Mouse (Mus musculus) cerebellum, adult 8-10 months (tissue): ENCODE measurements around the gene Hfe.
A peak's percentile ranks its signal among the peaks of the same experiment; 100 is the strongest.

ENCODE experiments used
- DNase-seq: peaks from one replicate; pipeline ENCODE4 v3.0.0; 2022

Gene Hfe

DNA sequence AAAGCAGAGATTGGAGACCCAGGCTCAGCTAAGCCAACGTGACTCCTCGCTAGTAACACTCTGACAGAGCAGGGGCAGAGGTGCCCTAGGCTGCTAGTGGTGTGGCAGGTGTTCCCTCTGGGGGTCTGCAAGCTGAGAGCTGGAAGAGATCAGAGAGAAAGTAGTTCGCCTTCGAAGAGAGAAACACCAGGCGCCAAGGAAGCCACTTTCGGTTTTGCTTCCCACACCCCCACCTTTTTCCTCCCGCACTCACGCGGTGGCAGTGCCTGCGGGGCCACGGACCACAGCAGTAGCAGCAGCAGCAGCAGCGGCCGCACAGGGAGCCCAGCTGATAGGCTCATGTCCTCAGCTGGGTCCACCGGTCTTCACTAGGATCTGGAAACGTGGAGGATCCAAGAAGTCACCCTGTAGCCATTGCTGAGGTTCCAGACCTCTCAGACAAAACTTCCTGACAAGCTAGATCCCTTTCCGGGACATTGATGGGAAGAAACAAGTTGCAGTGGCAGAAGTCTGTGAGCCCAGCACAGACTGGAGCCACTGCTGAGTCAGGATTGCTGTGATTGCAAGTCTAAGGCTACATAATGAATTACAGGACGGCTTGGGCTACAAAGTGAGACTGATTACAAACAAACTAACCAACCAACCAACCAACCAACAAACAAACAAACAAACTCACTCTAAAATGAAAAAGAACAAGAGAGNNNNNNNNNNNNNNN is at the start of gene Hfe:
Hfe (minus strand) TSS at position 481 of the 716 bp plus-strand sequence.
- DNase-seq, result no peak

DNA sequence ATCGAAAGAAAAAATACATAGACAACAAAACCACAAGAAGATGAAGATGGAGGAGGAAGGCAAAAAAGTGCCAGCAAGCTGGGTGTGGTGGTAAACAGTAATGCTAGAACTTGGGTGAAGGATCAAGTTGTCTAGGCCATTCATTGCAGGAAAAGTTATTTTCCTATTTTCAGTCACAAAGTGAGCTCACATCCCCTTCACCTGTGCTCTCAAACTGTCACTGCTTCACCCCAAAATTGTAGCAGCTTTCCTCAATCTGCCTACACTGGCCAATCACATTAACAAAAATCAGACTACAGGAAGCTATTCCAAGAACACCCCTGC is 49.2 kb upstream of the Hfe start:
- DNase-seq, result no peak

DNA sequence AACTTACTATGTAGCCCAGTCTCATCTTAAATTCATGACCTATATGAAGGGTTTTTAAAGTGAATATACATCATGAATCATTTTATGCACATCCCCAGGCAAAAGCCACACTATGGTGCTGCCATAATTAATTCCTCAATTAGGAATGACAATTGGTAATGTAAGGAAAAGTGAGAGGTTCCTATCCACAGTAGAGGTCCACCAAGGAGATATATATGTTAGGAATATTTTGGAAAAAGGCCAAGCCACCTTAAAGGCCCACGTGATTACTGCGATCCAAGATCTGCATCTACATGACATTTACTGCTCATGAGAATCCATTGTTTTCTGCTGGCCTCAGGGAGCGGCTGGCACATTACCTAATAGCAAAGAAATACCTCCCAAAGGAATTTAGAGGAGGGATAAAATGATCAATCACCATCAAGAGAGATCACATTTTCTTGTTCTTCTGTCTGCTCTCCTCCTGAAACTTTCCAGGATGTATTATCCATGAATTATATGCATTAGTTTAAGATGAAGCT is 48.7 kb upstream of the Hfe start:
- DNase-seq, result no peak

DNA sequence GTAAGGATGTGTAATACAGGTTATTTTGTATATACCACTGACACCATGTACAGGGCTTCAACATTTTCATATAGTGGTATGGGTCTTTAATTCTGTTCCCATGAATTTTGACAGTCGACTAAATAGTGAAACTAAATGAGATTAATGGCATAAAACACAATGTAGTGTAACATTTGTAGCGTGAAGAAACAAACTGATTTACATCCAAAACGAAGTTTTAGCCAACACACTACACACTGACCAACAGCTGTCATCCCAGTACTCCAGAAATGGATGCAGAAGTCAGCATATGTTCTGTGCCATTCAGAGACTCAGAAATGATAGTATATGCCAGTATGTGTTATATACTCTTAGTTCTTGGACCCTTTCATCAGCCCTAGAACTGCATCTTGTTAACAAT is 47.3 kb upstream of the Hfe start:
- no peak for DNase-seq

DNA sequence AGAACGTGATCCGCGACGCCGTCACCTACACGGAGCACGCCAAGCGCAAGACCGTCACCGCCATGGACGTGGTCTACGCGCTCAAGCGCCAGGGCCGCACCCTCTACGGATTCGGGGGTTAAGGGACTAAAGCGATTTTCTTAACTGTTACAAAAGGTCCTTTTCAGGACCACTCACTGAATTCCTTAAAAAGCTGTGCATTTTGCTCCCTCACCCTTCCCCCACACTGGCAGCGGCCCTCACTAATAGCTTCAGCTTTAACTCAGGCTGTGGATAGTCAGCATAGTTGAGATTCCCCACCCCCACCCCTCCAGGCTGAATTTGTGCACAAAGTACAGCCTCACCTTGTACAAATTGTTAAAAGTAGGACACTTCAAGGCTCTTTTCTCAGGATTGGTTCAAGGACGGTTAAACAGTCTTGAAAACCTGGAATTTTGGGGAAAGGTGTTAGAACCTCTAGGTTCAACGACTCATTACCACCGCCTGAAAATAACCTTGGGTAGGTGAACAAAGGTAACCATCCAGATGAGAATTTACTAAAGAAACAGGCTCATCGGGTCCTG is 46.6 kb upstream of the Hfe start:
- no peak for DNase-seq

DNA sequence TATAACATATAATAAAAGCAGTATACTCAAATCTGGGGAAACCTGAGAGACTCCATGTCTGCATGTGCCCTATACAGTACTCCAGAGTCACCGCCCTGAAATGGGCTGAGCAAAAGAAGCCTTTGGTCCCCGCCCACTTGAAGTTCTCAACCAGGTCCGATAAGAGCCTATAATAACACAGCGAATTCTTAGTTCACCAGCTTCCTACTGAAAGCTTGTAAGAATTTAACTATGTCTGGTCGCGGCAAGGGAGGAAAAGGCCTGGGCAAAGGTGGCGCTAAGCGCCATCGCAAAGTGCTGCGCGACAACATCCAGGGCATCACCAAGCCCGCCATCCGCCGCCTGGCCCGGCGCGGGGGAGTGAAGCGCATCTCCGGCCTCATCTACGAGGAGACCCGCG is 46.1 kb upstream of the Hfe start, which contains the start of gene Hist1h4b:
Hist1h4b (plus strand) TSS at position 224 of the 400 bp plus-strand sequence.
- DNase-seq, result peak; percentile 77

DNA sequence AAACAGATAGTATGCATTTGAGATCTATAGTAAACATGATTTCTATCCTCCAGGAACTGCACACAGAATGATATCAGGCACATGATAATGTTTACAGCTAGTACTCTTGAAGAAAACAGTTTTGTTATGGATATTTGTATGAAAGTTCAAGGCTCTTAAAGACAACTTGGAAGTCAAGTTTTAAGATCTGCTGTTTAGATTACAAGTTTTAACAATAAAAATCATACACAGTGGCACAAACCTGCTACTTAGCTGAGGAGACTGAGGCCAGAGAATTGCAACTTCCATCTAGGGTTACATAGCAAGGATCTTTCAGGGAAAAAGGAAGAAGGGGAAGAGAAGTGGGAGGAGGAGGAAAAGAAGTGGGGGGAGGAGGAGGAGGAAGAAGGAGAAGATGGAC is 44.3 kb upstream of the Hfe start:
- no peak for DNase-seq

DNA sequence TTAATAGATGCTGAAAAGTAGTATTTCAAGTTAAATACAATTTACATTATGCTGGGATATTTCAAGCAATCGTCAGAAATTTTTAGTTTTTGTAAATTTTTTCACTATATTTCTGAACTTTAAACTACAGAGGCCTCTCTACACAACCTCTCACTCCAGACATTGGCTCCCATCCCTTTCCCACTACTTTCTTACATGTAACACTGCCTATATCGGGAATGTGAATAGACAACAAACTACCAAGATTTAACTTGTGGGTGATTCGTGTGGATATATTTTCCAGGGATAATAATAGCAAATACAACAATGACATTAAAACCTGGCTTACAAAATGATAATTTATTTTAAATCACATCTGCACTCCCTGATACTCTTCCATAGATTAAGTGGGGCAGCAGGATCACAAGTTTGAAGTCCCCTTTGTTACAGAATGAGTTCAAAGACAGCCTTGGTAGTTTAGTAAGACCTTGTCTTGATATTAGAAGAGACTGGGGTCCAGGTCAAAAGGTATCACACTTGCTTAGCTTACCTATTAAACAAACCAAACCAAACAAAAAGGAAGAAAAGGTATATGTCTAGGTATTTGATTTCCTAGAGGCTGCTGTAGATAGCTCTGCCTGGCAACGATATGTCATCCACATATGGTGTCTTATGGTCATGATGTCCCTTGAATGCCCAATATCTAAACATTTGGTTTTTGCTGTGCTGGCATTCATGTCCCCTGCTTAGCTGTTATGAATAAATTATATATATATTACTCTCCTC is 42.8 kb upstream of the Hfe start:
- DNase-seq, result no peak

DNA sequence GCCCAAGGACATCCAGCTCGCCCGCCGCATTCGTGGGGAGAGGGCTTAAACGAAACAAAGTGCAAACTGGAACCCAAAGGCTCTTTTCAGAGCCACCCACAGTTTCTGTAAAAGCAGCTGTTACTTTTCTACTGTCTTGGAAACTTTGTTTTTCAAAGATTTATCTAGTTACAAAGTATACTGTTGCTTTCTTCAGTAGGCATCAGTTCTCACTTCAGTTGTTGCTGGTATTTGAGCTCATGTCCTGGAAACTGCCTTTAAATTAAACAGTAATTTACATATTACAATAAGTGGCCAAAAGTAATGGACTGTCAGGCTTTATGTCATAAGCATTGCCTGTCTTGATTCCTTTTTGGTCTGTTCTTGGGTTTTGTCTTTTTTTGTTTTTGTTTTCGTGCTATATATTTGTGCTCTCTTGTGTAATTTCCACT is 42.1 kb upstream of the Hfe start:
- DNase-seq, result no peak

DNA sequence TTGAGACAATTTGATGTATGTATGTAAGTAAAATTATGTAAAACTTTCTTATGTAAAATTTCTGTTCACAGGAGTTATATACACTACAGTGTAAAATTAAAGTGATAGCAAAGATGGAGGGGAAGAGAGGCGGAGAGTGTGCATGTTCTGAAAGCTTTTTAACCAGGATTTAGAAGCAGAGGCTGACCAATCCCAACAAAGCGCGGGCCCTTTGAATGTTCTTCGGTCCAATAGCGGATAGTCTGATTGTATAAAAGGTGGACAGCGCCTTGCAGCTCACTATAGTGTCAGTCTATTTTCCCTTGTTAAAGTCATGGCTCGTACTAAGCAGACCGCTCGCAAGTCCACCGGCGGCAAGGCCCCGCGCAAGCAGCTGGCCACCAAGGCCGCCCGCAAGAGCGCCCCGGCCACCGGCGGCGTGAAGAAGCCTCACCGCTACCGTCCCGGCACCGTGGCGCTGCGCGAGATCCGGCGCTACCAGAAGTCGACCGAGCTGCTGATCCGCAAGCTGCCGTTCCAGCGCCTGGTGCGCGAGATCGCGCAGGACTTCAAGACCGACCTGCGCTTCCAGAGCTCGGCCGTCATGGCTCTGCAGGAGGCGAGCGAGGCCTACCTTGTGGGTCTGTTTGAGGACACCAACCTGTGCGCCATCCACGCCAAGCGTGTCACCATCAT is 41.5 kb upstream of the Hfe start, which contains the start of gene Hist1h3b:
Hist1h3b (plus strand) TSS at position 201 of the 675 bp plus-strand sequence.
- peak; percentile 63 for DNase-seq

DNA sequence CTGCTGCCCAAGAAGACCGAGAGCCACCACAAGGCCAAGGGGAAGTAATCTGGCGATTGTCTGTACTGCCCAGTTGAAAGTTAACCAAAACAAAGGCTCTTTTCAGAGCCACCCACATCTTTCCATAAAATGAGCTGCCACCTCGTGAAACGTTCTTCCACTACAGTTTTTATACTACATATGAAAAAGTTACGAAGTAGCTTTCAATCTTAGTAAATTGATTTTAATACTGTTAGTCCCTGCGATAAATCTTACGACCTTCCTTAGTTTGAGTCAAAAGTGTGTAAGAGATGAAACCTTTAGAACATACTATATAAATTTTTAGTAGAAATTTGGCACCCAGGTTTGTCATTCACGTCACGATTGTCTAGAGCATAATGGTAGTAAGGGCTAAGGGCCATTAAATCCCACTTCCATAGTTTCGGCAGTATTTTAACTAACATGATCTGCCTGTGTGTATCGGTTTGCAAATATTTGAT is 40.9 kb upstream of the Hfe start:
- DNase-seq, result no peak

DNA sequence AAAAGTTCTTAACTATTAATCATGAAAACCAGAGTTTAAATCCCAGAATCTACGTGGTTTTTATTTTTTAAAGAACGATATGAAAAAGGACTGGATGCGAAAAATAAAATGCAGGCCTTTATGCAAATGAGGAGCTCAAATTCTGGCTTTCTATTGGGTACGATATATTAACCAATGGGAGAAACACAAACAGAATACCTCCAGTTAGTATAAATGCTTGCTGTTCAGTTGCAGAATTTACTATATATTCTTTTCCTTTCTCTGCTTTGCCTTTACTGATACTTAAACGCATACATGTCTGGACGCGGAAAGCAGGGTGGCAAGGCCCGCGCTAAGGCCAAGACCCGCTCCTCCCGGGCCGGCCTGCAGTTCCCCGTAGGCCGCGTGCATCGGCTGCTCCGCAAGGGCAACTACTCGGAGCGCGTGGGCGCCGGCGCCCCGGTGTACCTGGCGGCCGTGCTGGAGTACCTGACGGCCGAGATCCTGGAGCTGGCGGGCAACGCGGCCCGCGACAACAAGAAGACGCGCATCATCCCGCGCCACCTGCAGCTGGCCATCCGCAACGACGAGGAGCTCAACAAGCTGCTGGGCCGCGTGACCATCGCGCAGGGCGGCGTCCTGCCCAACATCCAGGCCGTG is 40.3 kb upstream of the Hfe start, which contains the start of gene Hist1h2ab:
Hist1h2ab (plus strand) TSS at position 288 of the 639 bp plus-strand sequence.
- peak; percentile 45 for DNase-seq

DNA sequence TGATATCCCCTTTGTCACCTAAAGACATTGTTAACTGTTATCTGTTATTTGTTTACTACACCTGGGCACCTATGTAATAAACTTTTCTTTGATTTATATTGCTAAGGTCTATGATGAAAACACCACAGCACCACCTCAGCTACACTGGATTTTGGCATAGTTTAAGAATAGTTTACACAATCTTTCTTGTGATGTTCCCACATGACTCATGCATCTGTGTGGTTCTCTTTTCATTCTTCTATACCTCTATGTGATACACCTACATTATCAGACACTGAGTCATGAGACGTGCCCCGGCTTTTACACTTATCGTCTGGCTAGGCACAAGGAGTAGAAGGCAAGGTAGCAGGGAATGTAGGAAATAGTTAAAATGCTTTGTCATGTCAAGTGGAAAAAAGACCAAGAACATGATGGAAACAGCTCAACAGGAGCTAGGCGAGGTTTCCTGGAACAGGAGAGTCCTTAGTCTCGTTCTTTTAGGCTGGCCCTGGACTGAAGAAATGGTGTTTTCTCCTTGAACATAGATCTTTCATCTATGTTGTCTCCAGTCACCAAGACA is 39.0 kb upstream of the Hfe start:
- no peak for DNase-seq

DNA sequence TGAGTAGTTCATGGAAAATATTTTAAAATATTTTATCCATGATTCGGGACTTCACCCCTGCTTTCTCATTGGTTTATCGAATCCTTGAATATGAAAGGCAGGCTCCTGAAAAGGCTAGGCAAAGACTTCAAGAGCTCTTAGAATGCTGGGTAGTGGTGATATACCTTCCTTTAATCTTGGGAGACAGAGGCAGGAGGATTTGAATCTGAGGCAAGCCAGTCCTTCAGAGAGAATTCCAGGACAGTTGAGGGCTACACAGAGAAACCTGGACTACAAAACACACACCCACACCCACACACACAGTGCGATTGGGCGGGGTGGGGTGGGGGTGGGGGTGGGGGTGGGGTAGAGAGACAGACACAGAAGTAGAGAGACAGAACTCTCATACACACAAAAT is 37.2 kb upstream of the Hfe start:
- DNase-seq, result no peak

DNA sequence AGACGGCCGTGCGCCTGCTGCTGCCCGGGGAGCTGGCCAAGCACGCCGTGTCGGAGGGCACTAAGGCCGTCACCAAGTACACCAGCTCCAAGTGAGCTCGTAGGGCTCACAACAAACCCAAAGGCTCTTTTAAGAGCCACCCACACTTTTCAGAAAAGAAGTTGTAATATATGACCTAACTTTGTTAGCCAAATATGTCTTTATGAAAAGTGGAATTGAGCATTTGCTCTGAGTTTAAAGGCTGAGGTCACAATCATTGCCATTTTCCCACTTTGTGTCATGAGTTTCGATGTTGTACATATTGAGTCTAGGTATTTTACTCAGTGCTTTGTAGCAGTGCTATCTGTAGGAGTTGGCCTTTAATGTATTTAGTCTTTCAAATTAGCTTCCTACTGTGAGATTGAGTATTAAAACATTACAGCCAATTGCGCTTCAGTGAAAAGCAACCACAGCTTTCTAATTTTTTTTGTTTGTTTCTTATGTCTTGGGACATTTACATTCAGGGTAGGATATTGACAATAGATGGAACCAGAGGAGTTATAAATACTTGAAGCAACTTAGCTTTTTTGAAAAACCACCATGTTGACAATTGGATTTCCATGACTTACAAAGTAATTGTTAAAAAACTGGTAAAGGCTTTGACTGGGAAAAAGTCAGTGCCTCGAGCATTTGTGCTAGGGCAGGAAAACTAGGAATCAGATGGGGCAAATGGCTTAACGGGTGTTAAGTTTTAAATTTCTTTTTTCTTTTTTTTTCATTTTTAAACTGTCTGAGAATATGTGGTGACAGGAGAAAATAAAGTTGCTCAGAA is 36.6 kb upstream of the Hfe start:
- no peak for DNase-seq

DNA sequence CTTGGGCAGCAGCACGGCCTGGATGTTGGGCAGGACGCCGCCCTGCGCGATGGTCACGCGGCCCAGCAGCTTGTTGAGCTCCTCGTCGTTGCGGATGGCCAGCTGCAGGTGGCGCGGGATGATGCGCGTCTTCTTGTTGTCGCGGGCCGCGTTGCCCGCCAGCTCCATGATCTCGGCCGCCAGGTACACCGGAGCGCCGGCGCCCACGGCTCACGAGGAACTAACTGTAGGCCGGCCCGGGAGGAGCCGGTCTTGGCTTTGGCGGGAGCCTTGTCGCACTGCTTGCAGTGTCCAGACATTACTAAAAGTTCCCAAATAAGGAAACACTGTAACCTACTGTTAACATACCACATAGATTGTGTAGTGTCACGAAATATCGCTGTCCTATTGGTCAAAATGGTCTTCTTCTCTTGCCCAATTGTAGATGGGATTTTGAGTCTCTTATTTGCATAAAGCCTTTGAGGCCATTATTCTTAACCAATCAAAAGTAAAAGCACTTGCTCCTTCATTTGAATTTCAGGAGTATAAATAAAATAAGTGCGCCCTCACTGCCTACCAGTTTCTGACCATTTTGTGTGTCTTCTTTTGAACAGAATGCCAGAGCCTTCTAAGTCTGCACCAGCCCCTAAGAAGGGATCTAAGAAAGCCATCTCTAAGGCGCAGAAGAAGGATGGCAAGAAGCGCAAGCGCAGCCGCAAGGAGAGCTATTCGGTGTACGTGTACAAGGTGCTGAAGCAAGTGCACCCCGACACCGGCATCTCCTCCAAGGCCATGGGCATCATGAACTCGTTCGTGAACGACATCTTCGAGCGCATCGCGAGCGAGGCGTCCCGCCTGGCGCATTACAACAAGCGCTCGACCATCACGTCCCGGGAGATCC is 35.8 kb upstream of the Hfe start, which contains the start of gene Hist1h2bb:
Hist1h2bb (plus strand) TSS at position 534 of the 880 bp plus-strand sequence.
- DNase-seq, result peak; percentile 73

DNA sequence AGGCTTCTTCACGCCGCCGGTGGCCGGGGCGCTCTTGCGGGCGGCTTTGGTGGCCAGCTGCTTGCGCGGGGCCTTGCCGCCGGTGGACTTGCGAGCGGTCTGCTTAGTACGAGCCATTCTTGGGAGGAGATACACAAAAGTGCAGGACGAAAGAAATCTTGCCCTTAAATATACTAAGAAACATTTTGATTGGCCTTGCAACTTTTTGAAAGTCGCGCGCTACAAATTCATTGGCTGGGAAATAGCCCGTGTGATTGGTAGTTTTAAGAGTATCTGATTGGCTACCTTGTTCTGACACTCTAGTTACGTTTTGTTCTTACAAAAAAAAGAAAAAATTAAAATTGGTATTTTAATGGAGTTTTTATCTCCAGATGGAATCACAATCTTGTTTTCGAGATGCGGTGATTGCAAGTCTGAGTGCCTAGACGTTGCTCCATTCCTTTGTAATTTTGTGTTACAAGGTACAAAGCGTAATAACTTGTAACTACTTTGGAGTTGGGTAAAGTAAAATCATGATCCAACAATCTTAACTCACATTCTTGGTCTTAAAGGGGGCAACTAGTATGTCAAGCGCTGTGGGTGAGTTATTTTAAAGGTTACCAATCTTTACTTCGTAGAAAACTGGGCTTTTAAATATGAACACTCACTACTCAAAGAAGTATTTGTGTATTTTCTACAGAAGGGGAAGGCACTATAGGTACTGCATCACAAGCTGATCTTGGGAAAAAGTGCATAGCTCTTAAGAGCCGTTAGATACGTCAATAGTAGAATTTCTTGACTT is 34.9 kb upstream of the Hfe start, which contains the start of gene Hist1h3c:
Hist1h3c (minus strand) TSS at position 222 of the 781 bp plus-strand sequence.
- peak; percentile 78 for DNase-seq

DNA sequence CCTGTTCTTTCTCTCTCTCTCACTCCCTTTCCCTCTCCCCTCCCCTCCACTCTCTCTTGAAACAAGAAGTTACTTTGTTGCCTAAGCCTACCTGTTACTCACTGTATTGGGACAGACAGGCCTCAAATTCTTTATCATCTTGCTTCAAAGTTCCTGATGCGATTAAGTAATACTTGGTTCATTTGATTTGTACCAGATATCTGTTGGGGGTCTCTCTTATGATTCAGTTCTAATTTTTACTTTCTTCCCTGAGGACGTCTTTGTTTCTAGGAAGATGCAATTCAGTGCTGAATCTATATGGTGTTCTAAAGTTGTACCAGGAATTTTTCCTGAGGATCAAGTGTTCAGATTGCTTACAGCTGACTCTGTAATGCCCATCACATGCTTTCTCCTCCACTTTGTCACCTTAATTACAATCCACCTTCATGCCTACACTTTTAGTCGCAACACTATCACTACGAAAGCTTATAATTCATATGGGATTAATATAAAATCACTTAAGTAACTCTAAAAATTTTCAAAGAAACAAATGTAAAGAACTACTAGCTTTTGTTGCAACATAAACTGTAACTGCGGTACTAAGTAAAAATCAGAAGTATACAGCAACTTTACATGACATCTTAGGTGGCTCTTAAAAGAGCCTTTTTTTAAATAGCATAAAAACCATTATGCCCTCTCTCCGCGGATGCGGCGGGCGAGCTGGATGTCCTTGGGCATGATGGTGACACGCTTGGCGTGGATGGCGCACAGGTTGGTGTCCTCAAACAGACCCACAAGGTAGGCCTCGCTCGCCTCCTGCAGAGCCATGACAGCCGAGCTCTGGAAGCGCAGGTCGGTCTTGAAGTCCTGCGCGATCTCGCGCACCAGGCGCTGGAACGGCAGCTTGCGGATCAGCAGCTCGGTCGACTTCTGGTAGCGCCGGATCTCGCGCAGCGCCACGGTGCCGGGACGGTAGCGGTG is 34.0 kb upstream of the Hfe start:
- no peak for DNase-seq
